Mouse (Mus musculus) right cerebral cortex, adult 2 months (tissue): ENCODE results near the gene Rnf39.
"Not testable (repeated sequence)": the region's sequence is repeated elsewhere in the genome, so short reads cannot be mapped to it uniquely, and the experiment has no call there.

Experiments used
- DNase-seq, 2 experiments: peaks; one replicate each; pipeline ENCODE4 v3.0.0; 2021 to 2022; ENCODE audit warnings: low spot score in 2 of 2

The Rnf39 gene

DNA sequence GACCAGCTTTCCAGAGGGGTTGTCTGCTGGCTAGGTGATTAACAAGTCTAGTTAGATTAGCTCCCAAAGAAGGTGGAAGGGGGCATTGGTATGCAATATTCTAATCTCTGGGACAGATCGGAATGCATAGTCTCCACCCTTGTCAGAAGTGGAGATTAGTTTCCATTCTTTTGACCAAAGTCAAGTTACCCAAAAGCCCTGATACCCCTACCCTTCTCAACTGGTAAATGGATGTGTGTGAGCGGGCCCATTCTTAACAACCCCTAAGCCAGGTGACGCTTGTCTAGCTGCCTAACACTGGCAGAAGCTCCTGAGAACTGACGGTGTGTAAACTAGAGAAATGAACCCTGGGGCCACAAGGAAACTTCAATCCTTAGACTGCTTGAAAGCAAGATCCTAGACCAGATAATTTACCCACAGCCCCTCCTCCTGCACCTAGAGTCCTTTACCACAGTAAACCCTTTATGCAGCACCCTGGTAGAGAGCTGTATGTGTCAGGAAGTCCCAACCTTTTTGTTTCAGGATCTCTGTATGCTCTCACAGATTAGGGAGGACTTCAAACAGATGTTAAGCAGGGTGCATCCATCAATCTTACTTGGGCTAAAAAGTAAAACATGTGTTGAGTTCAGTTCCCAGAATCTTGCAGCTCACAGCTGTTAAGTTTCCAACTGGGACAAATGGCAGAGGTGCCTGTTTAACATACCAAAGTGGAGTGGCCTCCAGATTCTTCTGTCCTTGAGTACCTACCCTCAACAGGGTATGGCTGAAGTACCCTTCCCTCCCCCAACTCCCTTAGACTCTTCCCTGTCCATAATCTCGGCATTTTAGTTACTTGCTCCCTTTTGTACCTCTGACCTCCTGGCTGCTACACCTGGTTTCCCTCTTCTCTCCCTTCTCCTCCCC, 39.8 kb downstream of the Rnf39 start:
- no peak for DNase-seq

DNA sequence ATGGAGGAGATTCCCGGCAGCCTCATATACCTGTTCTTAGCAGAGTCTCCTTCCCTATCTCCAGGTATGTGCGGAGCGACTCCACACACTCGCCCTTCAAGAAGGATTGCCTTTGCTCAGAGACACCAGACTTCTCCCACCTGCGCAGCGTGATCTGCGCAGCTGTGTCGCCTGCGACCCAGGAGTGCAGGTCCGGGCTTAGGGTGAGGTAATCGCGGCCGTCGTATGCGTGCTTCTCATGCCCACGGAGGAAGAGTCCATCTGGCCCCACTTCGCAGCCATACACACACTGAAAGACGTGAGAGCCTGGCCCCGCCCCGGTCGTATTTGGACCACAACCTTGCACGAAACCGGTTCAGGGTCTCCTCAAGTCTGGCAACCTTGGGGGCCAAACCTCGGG, 45.8 kb downstream of the Rnf39 start:
- DNase-seq = no peak

DNA sequence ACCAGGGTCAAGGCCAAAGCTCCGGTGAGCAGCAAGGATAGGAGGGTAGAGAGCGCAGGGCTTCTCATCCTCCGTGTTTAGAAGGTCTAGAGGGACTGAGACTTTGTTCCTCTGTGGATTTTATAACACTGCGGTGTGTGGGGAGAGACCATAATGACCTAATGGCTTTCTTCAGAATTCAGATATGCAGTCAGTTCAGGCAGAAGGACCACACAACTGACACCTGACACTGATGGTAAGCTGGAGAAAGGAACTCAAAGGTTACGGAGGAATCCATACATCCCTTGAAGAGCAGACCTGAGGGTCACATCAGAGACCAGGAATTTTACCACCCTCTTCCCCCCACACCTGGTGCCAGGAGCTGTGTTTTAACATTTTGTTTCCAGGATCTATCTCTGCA, 46.7 kb downstream of the Rnf39 start, which contains the start of gene H2-M5:
Gene H2-M5, minus strand, starts transcription at position 101 of the 400 bp plus-strand sequence.
- no peak for DNase-seq

DNA sequence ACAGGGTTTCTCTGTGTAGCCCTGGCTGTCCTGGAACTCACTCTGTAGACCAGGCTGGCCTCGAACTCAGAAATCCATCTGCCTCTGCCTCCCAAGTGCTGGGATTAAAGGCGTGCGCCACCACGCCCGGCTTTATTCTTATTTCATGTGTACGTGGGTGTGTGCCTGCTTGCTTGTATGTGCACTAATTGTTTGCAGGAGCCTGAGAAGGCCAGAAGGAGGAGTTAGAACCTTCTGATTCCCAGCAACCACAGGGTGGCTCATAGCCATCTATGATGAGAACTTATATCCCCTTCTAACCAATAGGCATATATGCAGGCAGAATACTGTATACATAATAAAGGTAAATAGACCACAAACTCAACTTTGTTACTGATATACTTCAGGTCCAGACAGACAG, 47.9 kb downstream of the Rnf39 start:
- DNase-seq = not testable (repeated sequence)

DNA sequence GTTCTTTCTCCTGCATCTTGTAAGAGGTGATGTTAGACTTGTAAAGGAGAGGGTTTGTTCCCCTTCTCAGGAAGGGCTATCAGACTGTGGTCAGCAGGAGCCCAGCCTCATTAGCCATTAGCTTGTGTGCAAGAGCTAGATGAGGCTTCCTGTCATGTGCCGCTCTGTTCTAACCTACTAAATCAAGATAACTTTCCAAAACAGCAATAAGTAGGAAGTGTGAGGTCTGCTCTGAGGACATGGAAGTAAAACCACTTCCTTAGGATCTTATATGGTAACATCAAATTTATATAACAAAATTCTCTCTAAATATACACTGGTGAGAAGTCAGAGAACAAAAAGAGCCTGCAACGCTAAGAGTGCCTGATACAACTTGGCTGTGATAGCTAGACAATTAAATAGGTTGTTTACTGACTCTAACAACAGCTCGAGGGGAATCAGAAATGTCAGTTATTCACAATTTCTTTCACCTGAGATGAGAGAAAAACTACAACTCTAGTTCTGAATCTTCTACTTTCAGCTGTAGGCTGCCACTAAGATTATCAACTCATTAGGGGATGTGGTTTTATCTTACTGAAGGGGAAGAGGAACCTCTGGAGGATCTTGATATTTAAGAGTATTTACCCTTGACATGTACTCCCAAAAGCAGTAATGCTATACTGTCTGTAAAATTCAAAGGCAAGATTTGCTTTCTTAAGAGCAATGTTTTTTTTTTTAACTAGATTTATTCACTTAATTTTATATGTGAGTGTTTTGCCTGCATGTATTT, 49.8 kb downstream of the Rnf39 start:
- DNase-seq = no peak

DNA sequence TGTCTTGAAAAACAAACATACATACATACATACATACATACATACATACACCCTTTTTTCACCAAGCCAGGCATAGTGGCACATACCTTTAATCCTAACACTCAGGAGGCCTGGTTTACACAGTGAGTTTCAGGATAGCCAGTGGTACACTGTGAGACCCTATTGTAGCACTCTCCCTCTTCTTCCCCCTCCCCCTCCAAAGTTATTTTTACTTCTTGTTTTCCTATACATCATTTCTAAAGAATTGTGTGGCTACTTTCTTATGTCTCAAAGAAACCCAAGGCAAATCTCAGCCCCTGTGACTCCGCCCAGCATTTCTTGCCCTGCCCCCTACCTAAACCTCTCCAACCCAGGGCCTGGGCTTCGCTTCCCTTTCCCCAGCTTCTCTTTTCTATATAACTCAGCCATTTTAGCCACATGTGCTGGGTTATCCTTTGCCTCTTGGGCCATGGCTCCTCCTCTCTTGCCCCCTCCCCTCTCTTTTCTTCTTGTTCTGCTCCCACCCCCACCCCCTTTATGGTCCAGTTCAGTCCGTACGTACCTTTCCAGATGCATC, 51.1 kb downstream of the Rnf39 start:
- no peak for DNase-seq

DNA sequence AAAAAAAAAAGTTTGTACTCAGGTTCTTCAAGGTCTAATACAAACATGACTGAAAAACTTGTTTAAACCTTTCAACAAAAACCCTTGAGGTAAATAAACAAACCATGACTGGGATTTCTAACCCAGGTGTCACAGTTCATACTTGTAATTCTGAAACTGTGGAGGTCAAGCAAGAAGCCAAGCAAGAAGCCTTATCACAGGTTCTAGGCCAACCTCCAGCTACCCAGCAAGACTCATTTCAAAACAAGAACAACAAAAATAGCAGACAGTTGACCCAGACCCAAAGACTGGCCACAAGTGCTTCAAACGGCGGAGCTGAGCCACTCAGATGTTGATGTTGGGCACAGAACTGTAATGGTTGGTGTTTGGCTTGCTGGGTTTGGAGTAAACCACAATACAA, 51.8 kb downstream of the Rnf39 start:
- DNase-seq = no peak

DNA sequence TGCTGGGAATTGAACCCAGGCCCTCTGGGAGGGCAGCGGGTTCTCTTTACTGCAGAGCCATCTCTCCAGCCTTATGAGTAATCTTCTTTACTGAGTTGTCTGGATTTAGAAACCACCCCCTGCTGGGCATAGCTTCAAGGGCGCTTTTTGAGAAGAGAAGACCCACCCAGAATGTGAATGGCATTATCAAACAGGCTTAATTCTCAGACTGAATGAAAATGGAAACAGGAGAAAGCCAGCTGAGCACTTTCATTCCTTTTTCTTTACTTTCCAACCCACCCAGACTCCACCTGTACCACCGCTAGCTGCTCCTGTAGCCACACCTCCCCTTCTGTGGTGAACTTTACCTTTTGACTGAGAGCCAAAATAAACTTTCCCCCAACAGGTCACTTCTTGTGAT, 52.7 kb downstream of the Rnf39 start:
- DNase-seq = no peak

DNA sequence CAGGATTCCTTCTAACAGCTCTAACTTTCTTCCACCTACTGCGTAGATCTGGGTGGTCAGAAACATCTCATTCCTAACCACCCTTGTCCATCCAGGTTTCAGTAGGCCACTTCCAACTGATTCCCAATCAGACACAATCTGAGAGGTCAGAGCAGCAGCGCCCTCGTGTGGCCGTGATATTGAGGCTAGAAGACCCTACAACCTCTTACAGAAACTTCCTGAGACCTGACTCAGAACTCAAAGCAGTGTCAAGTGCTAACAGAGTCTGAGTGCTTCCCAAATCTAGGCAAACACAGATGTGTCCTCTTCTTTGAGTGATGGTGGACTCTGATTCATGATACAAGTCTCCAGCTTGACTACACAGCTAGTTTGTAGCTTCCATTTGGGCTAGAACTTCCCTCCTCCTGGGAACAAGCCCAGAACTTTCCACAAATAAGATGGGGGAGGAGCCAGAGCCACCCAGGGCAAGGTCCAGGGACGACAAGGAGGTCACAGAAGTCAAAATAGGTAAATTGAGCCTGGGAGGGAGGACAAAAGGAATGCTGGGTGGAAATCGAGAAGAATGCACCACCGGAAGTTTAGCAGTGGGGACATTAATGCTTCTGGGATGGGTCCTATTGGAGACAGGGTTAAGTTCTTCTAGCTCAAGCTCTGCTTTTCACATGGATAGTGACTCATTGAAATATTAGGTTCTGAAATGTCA, 54.5 kb downstream of the Rnf39 start:
- DNase-seq = peak; percentile 82 to 89
